Mouse (Mus musculus): Measurements from ENCODE around the gene Emx1. TPM values are rescaled to one million over a fixed set of nuclear protein-coding genes. Genes with fewer than 3 reads are reported as not detected.

Gene Emx1
- polyA plus RNA-seq, 1 experiment from 2014 or later = not detected

DNA sequence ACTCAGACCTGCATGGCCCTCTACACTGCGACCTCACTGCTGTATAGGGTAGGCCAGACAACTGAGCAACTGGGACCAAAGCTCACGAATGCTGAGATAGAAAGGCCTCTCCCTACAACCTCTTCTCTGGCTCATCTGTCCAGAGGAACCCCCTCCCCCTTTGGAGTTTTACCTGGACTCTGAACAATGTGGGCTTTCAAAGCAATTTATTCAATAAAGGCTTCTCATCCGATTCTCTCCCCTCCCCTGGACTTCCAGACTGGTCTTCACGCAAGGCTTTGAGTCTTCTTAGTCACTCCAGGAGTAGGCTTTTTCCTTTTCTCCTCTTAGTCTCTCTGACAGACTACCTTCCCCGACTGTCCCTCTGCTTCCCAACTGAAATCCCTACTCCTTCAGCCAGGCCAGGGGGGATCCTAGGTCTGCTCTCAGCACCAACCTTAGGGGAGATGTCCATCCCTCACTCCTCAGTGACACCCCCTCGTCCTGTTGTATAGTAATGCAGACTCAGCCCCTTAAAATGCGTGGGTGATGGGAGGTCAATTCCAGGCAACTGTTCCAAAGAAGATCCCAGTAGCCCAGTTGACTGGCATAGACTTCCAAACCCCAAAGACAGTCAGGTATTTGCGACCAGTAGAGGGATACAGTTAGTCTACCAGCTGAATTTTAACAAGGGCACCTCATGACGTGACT lies 4.7 kb downstream of the Emx1 start:
- WGBS (ENCODE audit: insufficient replicate concordance) = 12% methylated on average over 9 of the region's 9 CpGs
- ATAC-seq = no peak
- Histone ChIP-seq H3K4me2 (no peak overlapping the region), H3K27ac (no peak overlapping the region), H3K4me1 (no peaks in the 10 kb centered on the region; the same call in 1 of the 2 replicates), H3K27me3 (replicated peaks) (peaks cover 97% of the 10 kb centered on the region), H3K9me3 (replicated peaks) (no peaks in the 10 kb centered on the region), H3K36me3 (no peaks in the 10 kb centered on the region), H3K9ac (no peak overlapping the region), H3K4me3 (no peak overlapping the region)

DNA sequence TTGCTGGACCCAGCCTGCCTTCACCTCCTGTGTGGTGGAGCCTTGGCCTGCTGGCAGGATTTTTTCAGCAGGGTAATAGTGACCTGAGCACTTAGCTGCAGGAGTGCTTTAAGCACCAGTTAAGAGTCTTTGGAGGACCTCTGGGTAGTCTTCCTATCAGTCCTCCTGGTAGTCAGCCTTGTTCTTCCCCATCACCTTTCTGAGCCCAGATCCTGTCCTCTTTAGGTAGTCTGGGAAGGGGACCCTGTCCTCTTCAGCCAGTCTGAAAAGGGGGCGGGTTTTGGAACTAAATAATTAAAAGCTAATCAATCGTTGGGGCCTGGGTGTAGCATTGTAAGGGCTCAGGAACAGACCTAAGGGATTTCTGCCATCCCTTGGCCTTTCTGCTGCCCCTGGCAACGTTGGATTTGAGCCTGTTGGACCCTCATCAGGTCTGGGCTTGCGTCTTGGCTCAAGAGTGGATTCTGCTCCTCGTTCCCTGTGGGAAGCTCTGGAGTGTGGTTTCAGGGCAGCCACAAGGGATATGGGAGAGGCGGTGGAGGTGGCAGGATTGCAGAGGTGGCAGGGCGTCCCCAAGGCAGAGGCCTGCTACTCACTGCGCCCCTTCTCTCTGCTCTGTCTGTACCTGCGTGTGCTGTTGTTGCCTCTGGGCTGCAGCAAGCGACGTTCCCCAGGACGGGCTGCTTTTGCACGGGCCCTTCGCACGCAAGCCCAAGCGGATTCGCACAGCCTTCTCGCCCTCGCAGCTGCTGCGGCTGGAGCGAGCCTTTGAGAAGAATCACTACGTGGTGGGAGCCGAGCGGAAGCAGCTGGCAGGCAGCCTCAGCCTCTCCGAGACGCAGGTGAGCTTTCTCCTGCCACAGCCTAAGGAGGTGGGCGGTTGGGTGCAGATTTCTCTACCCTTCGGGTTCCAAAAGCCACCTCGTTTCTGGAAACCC lies 6.4 kb downstream of the Emx1 start:
- Histone ChIP-seq H3K9me3 (replicated peaks) (no peaks in the 10 kb centered on the region), H3K27me3 (replicated peaks) (peaks cover 93% of the 10 kb centered on the region), H3K4me2 (no peak overlapping the region), H3K4me1 (no peaks in the 10 kb centered on the region), H3K36me3 (no peaks in the 10 kb centered on the region), H3K27ac (no peak overlapping the region), H3K4me3 (no peak overlapping the region), H3K9ac (no peak overlapping the region)
- WGBS (ENCODE audit: insufficient replicate concordance) = 5% methylated on average over 29 of the region's 29 CpGs
- no peak for ATAC-seq

DNA sequence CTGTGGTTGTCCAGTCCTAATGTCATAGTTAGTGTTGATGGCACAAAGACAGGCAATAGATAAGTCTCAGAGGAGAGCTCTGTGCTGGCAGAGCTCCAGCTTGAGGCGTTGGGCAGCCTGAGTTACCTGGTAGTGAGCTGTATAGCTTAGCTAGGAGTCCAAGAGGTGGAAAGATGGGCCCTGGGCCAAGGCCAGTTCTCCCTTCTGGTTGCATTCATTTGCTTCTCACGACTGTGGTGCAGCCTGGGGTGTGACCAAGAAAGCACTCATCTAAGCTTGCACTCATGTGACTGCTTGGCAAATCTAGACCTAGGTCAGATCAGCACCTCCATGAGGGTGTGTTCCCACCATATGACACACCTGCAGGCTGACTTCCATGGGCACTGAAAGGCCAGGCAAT lies 10.7 kb downstream of the Emx1 start:
- H3K9me3 ChIP-seq (replicated peaks) = no peaks in the 10 kb centered on the region
- H3K27me3 ChIP-seq (replicated peaks) = peaks cover 58% of the 10 kb centered on the region
- H3K4me1 ChIP-seq = no peaks in the 10 kb centered on the region
- 25% methylated on average over 2 of the region's 2 CpGs for WGBS (ENCODE audit: insufficient replicate concordance)
- no peak overlapping the region for H3K9ac ChIP-seq
- no peak overlapping the region for H3K4me2 ChIP-seq
- no peak for ATAC-seq
- H3K36me3 ChIP-seq = no peaks in the 10 kb centered on the region
- no peak overlapping the region for H3K27ac ChIP-seq
- H3K4me3 ChIP-seq = no peak overlapping the region

DNA sequence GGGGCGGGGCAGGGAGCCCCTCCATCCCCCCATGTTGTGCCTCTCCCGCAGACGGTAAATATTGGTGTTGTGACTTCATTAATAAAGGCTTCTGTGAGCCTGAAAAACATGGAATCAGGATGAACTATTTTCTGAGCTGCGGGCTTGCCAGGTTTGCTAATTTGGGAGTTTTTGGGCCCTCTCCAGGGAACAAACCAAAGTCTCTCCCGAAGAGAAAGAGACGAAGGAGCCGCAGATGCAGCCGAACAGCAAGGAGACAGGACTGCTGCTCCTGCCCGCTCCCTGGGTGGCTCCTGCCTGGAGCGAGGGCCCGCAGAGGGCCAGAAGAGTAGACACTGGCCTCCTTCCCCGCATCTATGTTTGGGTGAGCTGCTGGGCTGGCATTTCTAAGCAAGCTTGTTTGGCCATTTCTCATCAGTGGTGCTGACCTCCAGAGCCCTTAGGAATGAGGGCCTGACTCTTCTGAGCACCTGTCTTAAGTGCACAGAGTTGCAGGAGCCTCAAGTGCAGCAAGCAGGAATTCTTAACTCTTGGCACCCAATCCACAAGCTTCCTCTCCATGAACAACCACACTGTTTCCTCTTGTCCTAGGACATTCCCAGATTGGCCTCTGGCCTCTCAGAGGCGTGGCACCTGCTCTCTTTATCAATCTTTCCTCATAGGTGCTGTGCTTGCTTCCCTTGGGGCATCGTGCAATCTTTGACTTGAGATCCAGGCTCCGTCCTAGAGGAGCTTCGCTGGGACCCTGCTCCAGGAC lies 19.1 kb downstream of the Emx1 start:
- Histone ChIP-seq H3K27ac (no peak overlapping the region), H3K36me3 (no peaks in the 10 kb centered on the region), H3K4me2 (no peak overlapping the region), H3K4me1 (no peaks in the 10 kb centered on the region), H3K27me3 (replicated peaks) (peaks cover 53% of the 10 kb centered on the region), H3K9me3 (replicated peaks) (no peaks in the 10 kb centered on the region), H3K4me3 (no peak overlapping the region), H3K9ac (no peak overlapping the region)
- 33% methylated on average over 16 of the region's 16 CpGs for WGBS (ENCODE audit: insufficient replicate concordance)
- ATAC-seq = no peak

DNA sequence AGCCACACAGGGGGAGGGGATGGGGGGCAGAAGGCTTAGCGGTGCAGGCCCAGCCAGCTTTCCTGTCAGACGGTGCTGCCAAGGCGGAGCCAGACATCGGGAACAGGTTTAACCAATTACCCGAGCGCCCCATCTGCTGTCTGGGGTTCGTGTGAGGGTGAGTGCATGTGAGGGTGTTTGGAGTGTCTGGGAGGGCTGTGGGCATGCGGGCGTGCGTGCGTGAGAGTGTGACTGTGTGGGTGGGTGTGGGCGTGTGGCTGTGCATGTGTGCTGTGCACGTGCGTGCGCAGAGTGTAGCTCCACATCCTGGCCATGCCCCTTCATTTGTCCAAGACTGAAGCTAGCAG lies 19.7 kb downstream of the Emx1 start:
- no peak overlapping the region for H3K4me2 ChIP-seq

DNA sequence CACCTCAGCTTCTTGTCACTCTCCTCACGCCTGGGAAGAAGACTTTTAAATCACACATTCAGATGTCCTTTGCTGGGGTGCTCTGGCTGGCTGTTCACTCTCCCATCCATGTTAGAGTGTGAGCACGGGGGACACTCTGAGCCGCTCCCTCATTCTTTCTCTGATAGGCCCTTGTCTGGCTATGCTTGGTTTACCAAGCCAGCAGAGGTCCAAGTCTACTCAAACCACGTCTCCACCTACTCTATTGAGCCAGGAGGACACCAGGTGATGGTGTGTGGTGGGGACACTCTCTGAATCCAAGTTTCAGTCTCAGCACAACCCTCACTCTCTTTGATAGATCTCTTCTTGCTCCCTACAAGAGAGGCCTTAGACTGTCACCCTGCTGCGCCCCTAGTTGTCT lies 20.1 kb downstream of the Emx1 start:
- peaks cover 53% of the 10 kb centered on the region for H3K27me3 ChIP-seq (replicated peaks)
- no peak overlapping the region for H3K27ac ChIP-seq
- H3K36me3 ChIP-seq = no peaks in the 10 kb centered on the region
- ATAC-seq = no peak
- no peak overlapping the region for H3K9ac ChIP-seq
- H3K4me3 ChIP-seq = no peak overlapping the region
- 47% methylated on average over 5 of the region's 5 CpGs for WGBS (ENCODE audit: insufficient replicate concordance)
- H3K4me2 ChIP-seq = no peak overlapping the region
- H3K4me1 ChIP-seq = no peaks in the 10 kb centered on the region
- no peaks in the 10 kb centered on the region for H3K9me3 ChIP-seq (replicated peaks)

More for the DNA sequence above, 19.7 kb downstream of the Emx1 start:
- no peak for ATAC-seq
- H3K9me3 ChIP-seq (replicated peaks) = no peaks in the 10 kb centered on the region
- no peak overlapping the region for H3K4me3 ChIP-seq
- peaks cover 53% of the 10 kb centered on the region for H3K27me3 ChIP-seq (replicated peaks)
- no peak overlapping the region for H3K9ac ChIP-seq
- WGBS (ENCODE audit: insufficient replicate concordance) = 63% methylated on average over 15 of the region's 15 CpGs
- H3K36me3 ChIP-seq = no peaks in the 10 kb centered on the region
- H3K4me1 ChIP-seq = no peaks in the 10 kb centered on the region
- H3K27ac ChIP-seq = no peak overlapping the region

DNA sequence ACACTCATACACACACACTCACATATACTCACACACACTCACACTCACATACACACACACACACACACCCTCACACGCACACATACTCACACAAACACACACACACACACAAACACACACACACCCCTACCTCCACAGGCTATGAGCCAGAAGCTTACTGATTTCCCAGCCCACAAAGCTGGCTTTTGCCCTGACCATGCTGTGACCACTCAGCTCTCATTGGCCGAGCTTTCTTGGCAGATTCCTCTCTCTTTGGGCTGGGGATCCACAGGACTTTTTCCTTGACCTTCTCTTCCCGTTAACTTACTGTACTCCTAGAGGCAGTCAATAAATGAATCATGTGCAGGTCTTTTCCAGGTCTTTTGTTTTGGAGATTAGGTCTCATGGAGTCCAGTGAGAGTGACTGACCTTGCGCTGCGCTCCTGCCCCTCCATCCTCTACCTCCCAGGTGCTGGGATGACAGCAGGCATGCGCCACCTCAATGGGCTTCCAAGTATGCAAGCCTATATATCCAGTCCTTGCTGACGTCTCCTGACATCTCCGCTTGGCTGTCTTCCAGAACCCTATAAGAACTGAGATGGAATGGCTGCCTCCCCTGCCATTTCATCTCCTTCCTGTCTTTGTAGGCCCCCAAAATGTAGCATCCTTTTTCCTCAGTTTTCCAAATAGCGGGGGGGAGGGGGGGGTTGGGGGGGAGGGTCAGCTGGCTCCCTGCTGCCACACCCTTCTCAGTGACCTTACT lies 22.2 kb downstream of the Emx1 start:
- Histone ChIP-seq H3K4me3 (no peak overlapping the region), H3K27me3 (replicated peaks) (peaks cover 47% of the 10 kb centered on the region), H3K4me1 (no peaks in the 10 kb centered on the region), H3K36me3 (no peaks in the 10 kb centered on the region), H3K9ac (no peak overlapping the region), H3K4me2 (no peak overlapping the region), H3K27ac (no peak overlapping the region), H3K9me3 (replicated peaks) (no peaks in the 10 kb centered on the region)
- WGBS (ENCODE audit: insufficient replicate concordance) = 67% methylated on average over 9 of the region's 9 CpGs
- ATAC-seq = no peak

DNA sequence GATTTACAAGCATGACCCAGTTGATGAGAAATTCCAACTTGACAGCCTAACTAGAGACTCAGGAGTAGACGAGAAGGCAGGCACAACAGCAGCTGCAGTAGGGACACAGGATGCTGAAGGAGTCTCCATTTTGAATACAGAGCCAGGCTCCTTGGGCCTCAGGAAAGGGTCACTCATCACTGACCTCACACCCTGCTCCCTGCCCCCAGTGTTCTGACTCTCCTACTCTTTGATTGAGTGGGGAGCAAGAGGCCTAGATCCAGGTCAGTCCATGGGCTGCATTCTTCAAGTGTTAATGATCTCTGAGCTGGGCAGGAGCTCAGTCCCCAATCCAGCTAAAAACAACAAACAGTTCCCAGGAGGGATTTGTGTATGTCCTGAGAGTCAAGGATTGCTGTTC lies 23.4 kb downstream of the Emx1 start:
- H3K4me2 ChIP-seq = no peak overlapping the region
- no peaks in the 10 kb centered on the region for H3K4me1 ChIP-seq
- 34% methylated on average over 1 of the region's 1 CpGs for WGBS (ENCODE audit: insufficient replicate concordance)
- no peak for ATAC-seq
- H3K9ac ChIP-seq = no peak overlapping the region
- no peak overlapping the region for H3K4me3 ChIP-seq
- peaks cover 34% of the 10 kb centered on the region for H3K27me3 ChIP-seq (replicated peaks)
- H3K27ac ChIP-seq = no peak overlapping the region
- H3K36me3 ChIP-seq = no peaks in the 10 kb centered on the region
- no peaks in the 10 kb centered on the region for H3K9me3 ChIP-seq (replicated peaks)

DNA sequence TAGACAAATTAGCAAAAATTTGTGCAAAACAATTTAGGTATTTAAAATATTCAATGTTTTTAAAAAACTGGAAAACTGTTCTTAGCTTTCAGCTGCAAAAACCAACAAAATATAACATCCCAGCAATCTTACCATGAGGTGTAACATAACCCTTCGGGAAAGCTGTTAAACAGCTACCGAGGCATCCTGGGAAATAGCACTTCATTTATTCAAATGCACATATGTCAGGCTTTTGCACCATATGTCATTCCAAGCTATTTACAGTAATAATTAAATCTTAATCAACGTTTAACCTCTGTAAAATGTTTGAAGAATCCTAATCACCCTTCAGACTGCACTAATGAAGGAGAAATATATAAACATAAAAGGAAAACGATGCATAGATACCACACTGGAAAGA lies 31.0 kb downstream of the Emx1 start:
- Histone ChIP-seq H3K9me3 (replicated peaks) (no peaks in the 10 kb centered on the region), H3K36me3 (no peaks in the 10 kb centered on the region), H3K27ac (no peak overlapping the region), H3K4me3 (no peak overlapping the region), H3K27me3 (replicated peaks) (no peaks in the 10 kb centered on the region), H3K4me2 (no peak overlapping the region), H3K9ac (no peak overlapping the region), H3K4me1 (no peaks in the 10 kb centered on the region)
- ATAC-seq = no peak
- WGBS (ENCODE audit: insufficient replicate concordance) = 67% methylated on average over 4 of the region's 4 CpGs

DNA sequence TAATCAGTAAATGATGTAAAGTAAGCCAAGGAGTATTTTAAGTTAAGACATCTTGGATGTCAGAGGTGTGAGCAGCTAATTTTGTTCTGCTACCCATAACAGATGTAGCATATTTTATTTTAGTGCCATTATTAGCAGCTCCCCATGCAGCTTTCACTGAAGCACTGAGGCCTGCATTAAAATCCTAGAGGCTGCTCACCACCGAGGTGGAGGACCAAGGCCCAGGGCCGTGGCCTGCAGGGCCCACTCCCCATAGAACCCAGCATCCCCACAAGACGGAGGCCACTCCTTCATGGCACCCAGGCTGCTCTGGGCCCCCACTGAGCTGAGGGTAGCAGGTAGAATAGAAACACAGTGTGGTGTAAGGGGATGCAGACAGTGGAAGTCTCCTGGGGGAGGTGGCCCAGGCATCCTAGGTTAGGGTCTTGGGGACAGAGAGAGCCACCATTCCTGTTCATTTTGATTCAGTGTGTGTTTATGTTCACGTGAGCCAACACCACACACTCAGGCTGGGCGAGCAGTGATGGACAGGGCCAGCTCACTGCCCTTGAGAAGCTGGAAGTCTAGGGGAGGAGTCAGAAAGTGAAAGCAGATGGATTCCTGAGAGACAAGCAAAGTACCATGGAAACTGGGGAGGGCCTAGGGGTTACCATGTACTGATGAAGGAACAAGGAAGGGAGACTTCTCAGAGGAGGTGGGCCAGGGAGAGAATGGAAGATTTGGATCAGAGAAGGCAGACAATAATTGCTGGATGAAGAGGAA lies 31.6 kb downstream of the Emx1 start:
- Histone ChIP-seq H3K36me3 (no peaks in the 10 kb centered on the region), H3K4me2 (no peak overlapping the region), H3K9me3 (replicated peaks) (no peaks in the 10 kb centered on the region), H3K27ac (no peak overlapping the region), H3K9ac (no peak overlapping the region), H3K4me3 (no peak overlapping the region), H3K27me3 (replicated peaks) (no peaks in the 10 kb centered on the region), H3K4me1 (no peaks in the 10 kb centered on the region)
- 52% methylated on average over 5 of the region's 5 CpGs for WGBS (ENCODE audit: insufficient replicate concordance)
- ATAC-seq = no peak

DNA sequence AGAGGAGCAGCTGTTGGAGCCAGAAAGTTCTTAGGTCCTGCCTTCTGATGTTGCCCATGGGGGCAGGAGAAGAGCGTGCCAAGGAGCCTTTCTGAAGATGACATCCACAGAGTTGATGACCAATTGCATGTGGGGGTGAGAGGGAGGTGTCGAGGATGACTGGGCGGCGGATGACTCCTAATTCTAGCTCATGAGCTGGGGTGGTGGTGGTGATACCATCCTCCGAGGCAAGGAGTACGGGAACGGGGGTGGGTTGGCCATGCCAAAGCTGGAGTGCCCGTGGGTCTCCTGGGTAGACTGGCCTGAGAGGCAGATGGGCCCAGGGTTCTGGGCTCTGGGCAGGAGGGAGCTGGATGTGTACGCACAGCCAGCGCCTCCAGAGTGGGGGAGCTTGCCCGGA lies 32.5 kb downstream of the Emx1 start:
- ATAC-seq = no peak
- 86% methylated on average over 11 of the region's 11 CpGs for WGBS (ENCODE audit: insufficient replicate concordance)
- H3K9ac ChIP-seq = no peak overlapping the region
- H3K27me3 ChIP-seq (replicated peaks) = no peaks in the 10 kb centered on the region
- H3K9me3 ChIP-seq (replicated peaks) = no peaks in the 10 kb centered on the region
- H3K36me3 ChIP-seq = no peaks in the 10 kb centered on the region
- no peak overlapping the region for H3K27ac ChIP-seq
- no peak overlapping the region for H3K4me3 ChIP-seq
- H3K4me1 ChIP-seq = no peaks in the 10 kb centered on the region
- H3K4me2 ChIP-seq = no peak overlapping the region
